ENCODE assay signal across 8 mouse cellular contexts in the genomic region with DNA sequence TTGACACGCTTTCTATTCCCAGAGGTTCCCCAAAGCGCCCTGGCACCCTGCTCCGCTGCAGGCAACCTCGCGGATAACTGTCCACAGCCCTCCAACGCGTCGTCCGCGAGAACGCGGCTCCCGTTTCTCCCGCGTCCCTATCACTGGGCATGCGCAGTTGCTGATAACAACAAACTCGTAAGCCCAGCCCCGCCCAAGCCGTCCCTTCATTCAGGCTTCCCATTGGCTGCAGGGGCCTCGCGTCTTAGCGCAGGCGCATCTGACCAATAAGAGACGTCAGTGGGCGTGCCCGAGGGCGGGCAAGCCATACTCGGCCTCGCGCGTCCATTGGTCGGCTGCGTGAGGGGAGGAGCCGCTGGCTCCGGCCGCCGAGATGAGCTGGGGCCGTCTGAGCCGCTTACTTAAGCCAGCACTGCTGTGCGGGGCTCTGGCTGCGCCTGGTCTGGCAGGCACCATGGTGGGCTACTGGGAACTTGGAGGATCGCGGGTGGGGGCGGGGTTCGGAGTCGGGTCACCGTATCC. TPM values are rescaled to one million over a fixed set of nuclear protein-coding genes. Genes with fewer than 3 reads are reported as not detected.
A peak's percentile ranks its signal among the peaks of the same experiment; 100 is the strongest.
DNase-seq lines count a peak whose midpoint lies in the region; ATAC-seq lines count a peak whose summit lies in the region.

No protein-coding gene starts in this region.

- intact Hi-C loops in left cerebral cortex, postnatal 10 days (cut with DNase I), result loop anchor here (5.0 kb wide), 1 partner anchor 64 kb away; the partner anchor contains the start of gene Stk11

- DNase-seq in adipocyte (ENCODE audit: low spot score), result peak; percentile 99
- peak; percentile 100 for DNase-seq in embryo, embryonic 10 days (ENCODE audit: low spot score)
- DNase-seq in gastrocnemius, postnatal 10 days, result peak; percentile 99
- peak; percentile 100 for DNase-seq in left cerebral cortex, postnatal 10 days (ENCODE audit: extremely low spot score in 1 of 2, low spot score in 2 of 2)
- peak; percentile 100 for DNase-seq in right cerebral cortex, postnatal 25 days
- peak; percentile 100 for DNase-seq in urinary bladder, postnatal 4 days (ENCODE audit: low spot score in 2 of 2)

- peak; percentile 97 for ATAC-seq in inflammation-experienced regulatory T-cells, adult 6 months
- peak; percentile 89 for ATAC-seq in megakaryocyte-erythroid progenitor cell, adult 5-6 weeks (replicated peaks; ENCODE audit: low FRiP score, low TSS enrichment, poor library complexity, severe bottlenecking)

RNA-seq across cellular contexts. Expression of gene Gpx4, which starts 6.4 kb away (rescaled TPM):
- total RNA-seq in gastrocnemius, postnatal 10 days (2021), result 100 to 1,000 TPM; 380 to 398 TPM
- polyA plus RNA-seq in inflammation-experienced regulatory T-cells, adult 6 months (2017; shearing (Covaris generic)), result 100 to 1,000 TPM; 346 to 445 (median 381) TPM
- total RNA-seq in left cerebral cortex, postnatal 10 days (2021), result 100 to 1,000 TPM; 436 to 469 TPM
- 566 and 603 TPM in 2 replicates for total RNA-seq in megakaryocyte-erythroid progenitor cell, adult 5-6 weeks (2014; fragmentation: Nextera tagmentation)
- total RNA-seq in megakaryocyte-erythroid progenitor cell, adult 5-6 weeks (2017), result 483 and 498 TPM in 2 replicates

RNA-seq across cellular contexts. Expression of gene Polr2e, which starts 13.7 kb away (rescaled TPM):
- 10 to 100 TPM; 62.1 to 62.7 TPM for total RNA-seq in gastrocnemius, postnatal 10 days (2021)
- polyA plus RNA-seq in inflammation-experienced regulatory T-cells, adult 6 months (2017; shearing (Covaris generic)), result 100 to 1,000 TPM; 137 to 227 (median 211) TPM
- 10 to 100 TPM; 64.1 to 66.0 TPM for total RNA-seq in left cerebral cortex, postnatal 10 days (2021)
- total RNA-seq in megakaryocyte-erythroid progenitor cell, adult 5-6 weeks (2014; fragmentation: Nextera tagmentation), result 145 and 157 TPM in 2 replicates
- 142 and 150 TPM in 2 replicates for total RNA-seq in megakaryocyte-erythroid progenitor cell, adult 5-6 weeks (2017)

RNA-seq across cellular contexts. Expression of gene Arhgap45, which starts 36.9 kb away (rescaled TPM):
- total RNA-seq in gastrocnemius, postnatal 10 days (2021), result 1 to 10 TPM; 2.0 to 3.5 TPM
- polyA plus RNA-seq in inflammation-experienced regulatory T-cells, adult 6 months (2017; shearing (Covaris generic)), result 100 to 1,000 TPM; 242 to 254 (median 251) TPM
- 1 to 10 TPM; 3.3 to 4.5 TPM for total RNA-seq in left cerebral cortex, postnatal 10 days (2021)
- 76.2 and 103 TPM in 2 replicates for total RNA-seq in megakaryocyte-erythroid progenitor cell, adult 5-6 weeks (2014; fragmentation: Nextera tagmentation)
- total RNA-seq in megakaryocyte-erythroid progenitor cell, adult 5-6 weeks (2017), result 52.8 and 64.4 TPM in 2 replicates

RNA-seq across cellular contexts. Expression of gene Sbno2, which starts 52.1 kb away (rescaled TPM):
- total RNA-seq in gastrocnemius, postnatal 10 days (2021), result 10 to 100 TPM in 1 of 2 experiments, 1 to 10 TPM in 1; 7.7 to 11.6 TPM
- polyA plus RNA-seq in inflammation-experienced regulatory T-cells, adult 6 months (2017; shearing (Covaris generic)), result 10 to 100 TPM; 30.4 to 39.1 (median 32.6) TPM
- total RNA-seq in left cerebral cortex, postnatal 10 days (2021), result 10 to 100 TPM; 20.4 to 21.2 TPM
- 34.4 and 39.7 TPM in 2 replicates for total RNA-seq in megakaryocyte-erythroid progenitor cell, adult 5-6 weeks (2014; fragmentation: Nextera tagmentation)
- 12.1 and 12.9 TPM in 2 replicates for total RNA-seq in megakaryocyte-erythroid progenitor cell, adult 5-6 weeks (2017)

RNA-seq across cellular contexts. Expression of gene Abca7, which starts 57.0 kb away (rescaled TPM):
- total RNA-seq in gastrocnemius, postnatal 10 days (2021), result 1 to 10 TPM; 3.2 to 4.2 TPM
- polyA plus RNA-seq in inflammation-experienced regulatory T-cells, adult 6 months (2017; shearing (Covaris generic)), result 10 to 100 TPM; 10.7 to 14.2 (median 13.3) TPM
- 1 to 10 TPM; 8.5 to 9.8 TPM for total RNA-seq in left cerebral cortex, postnatal 10 days (2021)
- 27.0 and 32.9 TPM in 2 replicates for total RNA-seq in megakaryocyte-erythroid progenitor cell, adult 5-6 weeks (2014; fragmentation: Nextera tagmentation)
- total RNA-seq in megakaryocyte-erythroid progenitor cell, adult 5-6 weeks (2017), result 11.0 and 12.1 TPM in 2 replicates

Comparison
In these comparisons a context has a peak if more than half of its experiments do, and no peak if none do; other contexts are left out.
1. Peak in every context shown above with its lines: DNase-seq and ATAC-seq.
2. RNA of gene Arhgap45, which starts 36.9 kb away (total RNA-seq): 52.8 to 103 TPM in megakaryocyte-erythroid progenitor cell, adult 5-6 weeks; 3.3 to 4.5 TPM in left cerebral cortex, postnatal 10 days and 2.0 to 3.5 TPM in gastrocnemius, postnatal 10 days; every median in the first group is over 4 times any median in the second.